Mouse (Mus musculus): ENCODE data around the gene Cisd1.

GRCm38 (mm10) chr10:71326123-71326522 is 18.6 kb downstream of the Cisd1 start:
- TF ChIP-seq CTCF (IDR thresholded peaks at IDR 0.05; ENCODE audit: borderline replicate concordance, insufficient read depth, low read length) (no peak), POLR2A (IDR thresholded peaks at IDR 0.05; ENCODE audit: low read depth, low read length) (no peak)
